Mouse (Mus musculus): Measurements from ENCODE around the gene Dock1. TPM values are rescaled to one million over a fixed set of nuclear protein-coding genes. Genes with fewer than 3 reads are reported as not detected.

The Dock1 gene
- not detected in 2 replicates for total RNA-seq (2014; fragmentation: Nextera tagmentation)
- 0.06 TPM in 1 of 2 replicates, not detected in the other for total RNA-seq (2017)
- polyA plus RNA-seq (2012) = not detected in 2 replicates

GRCm38 (mm10) chr7:134670312-134671002 is at the start of gene Dock1:
TSS of gene Dock1 (plus strand) at chr7:134670654.
- no peak for TF ChIP-seq TAL1 (conservative IDR thresholded peaks at IDR 0.05; ENCODE audit: low read depth, low read length)
- no peak for TF ChIP-seq POLR2AphosphoS5 (IDR thresholded peaks at IDR 0.05; ENCODE audit: insufficient replicate concordance, low read depth, low read length)
- no peak for TF ChIP-seq CTCF (IDR thresholded peaks at IDR 0.05; ENCODE audit: low read depth, low read length)
- H3K4me1 ChIP-seq (ENCODE audit: insufficient read depth, low read depth, low read length) = no peaks in the 10 kb centered on the region
- H3K9me3 ChIP-seq (replicated peaks) = peaks cover 80% of the 10 kb centered on the region
- H3K27me3 ChIP-seq (ENCODE audit: insufficient read depth, low read length) = no peaks in the 10 kb centered on the region
- H3K4me3 ChIP-seq (ENCODE audit: low read depth, low read length) = no peak within 1 kb of the TSS
- H3K36me3 ChIP-seq (replicated peaks) = no peaks in the 10 kb centered on the region
- DNase-seq (ENCODE audit: low spot score) (no peak), ATAC-seq (ENCODE audit: extremely low read depth, insufficient number of reproducible peaks, low FRiP score, poor library complexity, severe bottlenecking) (no peak)

DNA sequence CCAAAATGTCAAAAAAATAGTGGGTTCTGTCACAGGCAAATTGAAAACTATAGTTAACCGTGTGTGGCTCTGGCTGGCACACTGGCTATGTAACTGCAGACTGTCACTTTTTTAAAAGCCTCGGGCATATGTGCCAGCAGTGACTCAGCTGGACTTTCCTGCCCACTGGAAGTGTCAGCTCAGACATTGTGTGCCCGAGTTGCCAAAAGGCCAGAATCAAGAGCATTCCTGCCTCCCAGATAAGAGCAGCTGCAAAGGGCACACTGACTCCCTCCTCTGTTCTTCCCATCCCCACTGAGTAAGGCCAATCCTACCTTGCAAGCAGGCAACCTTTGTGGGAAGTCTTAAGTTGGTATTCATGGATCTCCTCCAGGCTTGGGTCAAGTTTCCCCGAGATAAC is 42.5 kb upstream of the Dock1 start:
- TF ChIP-seq GATA1 (IDR thresholded peaks at IDR 0.05; ENCODE audit: borderline replicate concordance, low read length) = no peak
- peaks cover 44% of the 10 kb centered on the region for H3K9me3 ChIP-seq (replicated peaks)
- no peak for ATAC-seq (ENCODE audit: extremely low read depth, insufficient number of reproducible peaks, low FRiP score, poor library complexity, severe bottlenecking)

GRCm38 (mm10) chr7:134650246-134650830 is 20.1 kb upstream of the Dock1 start:
- peaks cover 76% of the 10 kb centered on the region for H3K9me3 ChIP-seq (replicated peaks)

More for the DNA sequence above, 42.5 kb upstream of the Dock1 start:
- no peaks in the 10 kb centered on the region for H3K27me3 ChIP-seq (ENCODE audit: insufficient read depth, low read length)
- DNase-seq (ENCODE audit: low spot score) = no peak
- no peaks in the 10 kb centered on the region for H3K36me3 ChIP-seq (replicated peaks)
- no peaks in the 10 kb centered on the region for H3K4me1 ChIP-seq (ENCODE audit: insufficient read depth, low read depth, low read length)
- no peak overlapping the region for H3K4me3 ChIP-seq (ENCODE audit: low read depth, low read length)

DNA sequence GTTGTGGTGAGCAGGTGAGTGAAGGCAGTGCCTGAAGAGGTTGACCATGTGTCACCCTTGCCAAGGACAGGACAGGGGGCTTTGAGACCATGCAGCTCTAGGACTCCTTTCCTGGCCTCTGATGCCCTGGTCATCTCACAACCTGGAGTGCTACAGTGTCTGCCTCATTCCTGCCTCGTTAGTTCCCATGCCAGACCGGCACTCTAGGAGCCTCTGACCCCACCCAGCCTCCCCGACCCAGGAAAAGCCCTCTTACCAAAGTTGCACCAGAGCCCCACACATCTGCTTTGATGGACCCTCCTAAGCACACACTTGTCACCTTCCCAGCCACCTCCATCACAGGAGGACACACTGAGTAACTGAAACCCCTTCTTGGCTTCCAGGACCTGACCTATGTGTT is 19.4 kb upstream of the Dock1 start:
- no peak for ATAC-seq (ENCODE audit: extremely low read depth, insufficient number of reproducible peaks, low FRiP score, poor library complexity, severe bottlenecking)
- no peaks in the 10 kb centered on the region for H3K27me3 ChIP-seq (ENCODE audit: insufficient read depth, low read length)
- no peak for TF ChIP-seq GATA2 (IDR thresholded peaks at IDR 0.05; ENCODE audit: borderline replicate concordance, low read depth, low read length)
- TF ChIP-seq GATA1 (IDR thresholded peaks at IDR 0.05; ENCODE audit: borderline replicate concordance, low read length) = no peak
- no peak for TF ChIP-seq CTCF (IDR thresholded peaks at IDR 0.05; ENCODE audit: low read depth, low read length)
- TF ChIP-seq TAL1 (conservative IDR thresholded peaks at IDR 0.05; ENCODE audit: low read depth, low read length) = no peak
- TF ChIP-seq POLR2AphosphoS5 (IDR thresholded peaks at IDR 0.05; ENCODE audit: insufficient replicate concordance, low read depth, low read length) = no peak

More at GRCm38 (mm10) chr7:134650246-134650830, 20.1 kb upstream of the Dock1 start:
- no peaks in the 10 kb centered on the region for H3K4me1 ChIP-seq (ENCODE audit: insufficient read depth, low read depth, low read length)
- no peak for TF ChIP-seq CTCF (IDR thresholded peaks at IDR 0.05; ENCODE audit: low read depth, low read length)
- TF ChIP-seq POLR2AphosphoS5 (IDR thresholded peaks at IDR 0.05; ENCODE audit: insufficient replicate concordance, low read depth, low read length) = no peak
- TF ChIP-seq TAL1 (conservative IDR thresholded peaks at IDR 0.05; ENCODE audit: low read depth, low read length) = no peak
- TF ChIP-seq GATA2 (IDR thresholded peaks at IDR 0.05; ENCODE audit: borderline replicate concordance, low read depth, low read length) = no peak
- TF ChIP-seq GATA1 (IDR thresholded peaks at IDR 0.05; ENCODE audit: borderline replicate concordance, low read length) = no peak
- no peaks in the 10 kb centered on the region for H3K36me3 ChIP-seq (replicated peaks)
- DNase-seq (ENCODE audit: low spot score) (no peak), ATAC-seq (ENCODE audit: extremely low read depth, insufficient number of reproducible peaks, low FRiP score, poor library complexity, severe bottlenecking) (no peak)
- no peaks in the 10 kb centered on the region for H3K27me3 ChIP-seq (ENCODE audit: insufficient read depth, low read length)
- no peak overlapping the region for H3K4me3 ChIP-seq (ENCODE audit: low read depth, low read length)

DNA sequence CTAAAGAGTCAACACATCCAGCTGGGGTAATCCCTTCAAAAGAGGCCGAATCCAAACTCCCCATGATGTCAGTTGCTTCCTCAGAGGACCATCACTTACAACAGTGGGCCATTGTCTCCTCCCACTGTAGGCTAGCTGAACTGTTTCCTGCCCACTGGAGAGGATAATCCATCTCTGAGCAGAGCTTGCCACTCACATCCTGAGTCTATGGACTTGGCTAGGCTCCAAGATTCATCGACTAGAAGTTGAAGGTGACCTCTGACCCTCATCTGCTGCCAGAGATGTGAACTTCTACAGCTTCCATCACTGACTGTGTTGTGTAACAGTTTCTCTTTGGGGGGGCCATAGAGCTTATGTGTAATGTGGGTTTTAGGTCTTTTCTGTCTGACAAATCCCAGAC is 7.2 kb upstream of the Dock1 start:
- Histone ChIP-seq H3K36me3 (replicated peaks) (no peaks in the 10 kb centered on the region), H3K4me3 (ENCODE audit: low read depth, low read length) (no peak overlapping the region), H3K4me1 (ENCODE audit: insufficient read depth, low read depth, low read length) (no peaks in the 10 kb centered on the region), H3K9me3 (replicated peaks) (peaks cover 51% of the 10 kb centered on the region), H3K27me3 (ENCODE audit: insufficient read depth, low read length) (no peaks in the 10 kb centered on the region)
- no peak for TF ChIP-seq TAL1 (conservative IDR thresholded peaks at IDR 0.05; ENCODE audit: low read depth, low read length)
- TF ChIP-seq GATA1 (IDR thresholded peaks at IDR 0.05; ENCODE audit: borderline replicate concordance, low read length) = no peak
- TF ChIP-seq POLR2AphosphoS5 (IDR thresholded peaks at IDR 0.05; ENCODE audit: insufficient replicate concordance, low read depth, low read length) = no peak
- no peak for TF ChIP-seq GATA2 (IDR thresholded peaks at IDR 0.05; ENCODE audit: borderline replicate concordance, low read depth, low read length)
- TF ChIP-seq CTCF (IDR thresholded peaks at IDR 0.05; ENCODE audit: low read depth, low read length) = no peak
- DNase-seq (ENCODE audit: low spot score) (no peak), ATAC-seq (ENCODE audit: extremely low read depth, insufficient number of reproducible peaks, low FRiP score, poor library complexity, severe bottlenecking) (no peak)

More for the DNA sequence above, 19.4 kb upstream of the Dock1 start:
- no peaks in the 10 kb centered on the region for H3K4me1 ChIP-seq (ENCODE audit: insufficient read depth, low read depth, low read length)
- no peak for DNase-seq (ENCODE audit: low spot score)
- no peaks in the 10 kb centered on the region for H3K36me3 ChIP-seq (replicated peaks)
- peaks cover 72% of the 10 kb centered on the region for H3K9me3 ChIP-seq (replicated peaks)
- H3K4me3 ChIP-seq (ENCODE audit: low read depth, low read length) = no peak overlapping the region

DNA sequence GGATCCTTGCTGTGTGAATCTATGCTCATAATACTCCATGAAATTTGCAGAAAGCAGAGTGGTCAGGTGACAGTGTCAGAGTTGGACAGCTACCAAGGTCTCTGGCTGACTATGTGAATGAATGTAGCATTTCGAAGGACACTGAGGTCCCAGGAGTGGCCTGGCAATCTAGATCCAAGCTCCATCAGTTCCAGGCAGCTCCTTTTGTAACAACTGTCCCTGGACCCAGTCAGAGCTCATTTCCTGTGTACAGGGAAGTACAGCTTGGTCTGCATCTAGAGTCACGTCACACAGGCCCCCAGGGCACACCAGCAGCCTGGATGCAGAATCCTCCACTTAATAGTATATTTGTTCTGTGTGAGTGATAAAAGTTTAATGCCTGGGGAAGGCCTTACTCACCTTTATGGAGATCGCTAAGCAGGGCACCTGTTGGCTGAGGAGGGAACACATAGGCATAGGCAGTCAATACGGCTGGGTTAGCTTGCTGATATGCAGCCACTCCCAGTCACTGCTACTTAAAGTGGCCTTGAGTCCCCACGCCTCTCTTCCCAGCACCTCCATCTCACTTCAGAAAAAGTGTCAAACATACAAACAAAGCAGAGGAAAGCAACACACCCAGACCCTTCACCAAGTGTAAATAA is 4.7 kb upstream of the Dock1 start:
- TF ChIP-seq GATA1 (IDR thresholded peaks at IDR 0.05; ENCODE audit: borderline replicate concordance, low read length) = no peak
- no peak for TF ChIP-seq TAL1 (conservative IDR thresholded peaks at IDR 0.05; ENCODE audit: low read depth, low read length)
- TF ChIP-seq POLR2AphosphoS5 (IDR thresholded peaks at IDR 0.05; ENCODE audit: insufficient replicate concordance, low read depth, low read length) = no peak
- TF ChIP-seq GATA2 (IDR thresholded peaks at IDR 0.05; ENCODE audit: borderline replicate concordance, low read depth, low read length) = no peak
- no peak for TF ChIP-seq CTCF (IDR thresholded peaks at IDR 0.05; ENCODE audit: low read depth, low read length)
- H3K4me1 ChIP-seq (ENCODE audit: insufficient read depth, low read depth, low read length) = no peaks in the 10 kb centered on the region

More for the DNA sequence above, 4.7 kb upstream of the Dock1 start:
- Histone ChIP-seq H3K36me3 (replicated peaks) (no peaks in the 10 kb centered on the region), H3K4me3 (ENCODE audit: low read depth, low read length) (no peak overlapping the region), H3K9me3 (replicated peaks) (peaks cover 66% of the 10 kb centered on the region), H3K27me3 (ENCODE audit: insufficient read depth, low read length) (no peaks in the 10 kb centered on the region)
- no peak for DNase-seq (ENCODE audit: low spot score)
- no peak for ATAC-seq (ENCODE audit: extremely low read depth, insufficient number of reproducible peaks, low FRiP score, poor library complexity, severe bottlenecking)
